Mouse (Mus musculus) embryo, embryonic 11 days (tissue): ENCODE measurements around the gene Ddx1.
"Not testable (repeated sequence)": the region's sequence is repeated elsewhere in the genome, so short reads cannot be mapped to it uniquely, and the experiment has no call there.

Experiments used
- DNase-seq: peaks from one replicate; pipeline ENCODE4 v3.0.0-alpha.2; 2015

Gene Ddx1

DNA sequence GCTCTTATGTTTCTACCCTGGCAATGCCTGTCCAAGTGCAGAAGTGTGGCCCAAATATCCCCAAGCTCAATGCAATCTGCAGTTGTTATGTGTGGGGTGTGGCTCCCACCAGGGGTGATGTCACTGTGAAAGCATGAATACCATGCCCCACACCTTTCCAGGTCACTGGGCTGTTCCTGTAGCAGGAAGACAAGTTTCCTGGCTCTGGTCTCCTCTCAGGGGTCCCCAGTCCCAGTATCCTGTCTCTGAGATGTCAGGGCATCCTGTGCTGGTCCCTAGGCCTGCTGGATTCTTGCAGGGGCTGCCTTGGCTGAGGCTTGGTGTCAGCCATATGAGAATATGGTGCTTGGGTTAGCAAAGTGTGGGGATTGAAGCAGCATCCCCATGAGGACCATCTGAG lies 46.7 kb downstream of the Ddx1 start:
- no peak for DNase-seq

DNA sequence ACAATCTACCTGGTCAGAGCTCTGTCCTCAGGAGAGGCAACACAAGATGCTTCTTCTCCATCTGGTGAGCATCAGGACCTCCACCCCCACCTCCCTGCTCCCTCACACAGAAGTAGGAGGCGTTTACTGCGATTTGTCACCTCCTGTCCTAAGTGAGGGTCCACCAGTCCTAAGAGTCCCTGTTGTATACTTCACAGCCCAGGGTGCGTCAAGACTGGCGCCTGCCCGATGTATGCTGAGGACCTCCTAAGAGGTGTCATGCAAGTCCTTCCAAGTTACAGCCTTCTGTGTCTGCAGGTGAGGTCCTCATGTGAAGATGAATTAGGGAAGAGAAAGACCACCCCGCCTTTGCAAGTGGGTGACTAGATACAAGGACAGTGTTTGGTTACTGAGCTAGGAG lies 48.4 kb downstream of the Ddx1 start:
- no peak for DNase-seq

- no peak for DNase-seq
Measured at GRCm38 (mm10) chr12:13199338-13200301, 49.4 kb downstream of the Ddx1 start.

- no peak for DNase-seq
Measured at GRCm38 (mm10) chr12:13198157-13198556, 50.9 kb downstream of the Ddx1 start.

DNA sequence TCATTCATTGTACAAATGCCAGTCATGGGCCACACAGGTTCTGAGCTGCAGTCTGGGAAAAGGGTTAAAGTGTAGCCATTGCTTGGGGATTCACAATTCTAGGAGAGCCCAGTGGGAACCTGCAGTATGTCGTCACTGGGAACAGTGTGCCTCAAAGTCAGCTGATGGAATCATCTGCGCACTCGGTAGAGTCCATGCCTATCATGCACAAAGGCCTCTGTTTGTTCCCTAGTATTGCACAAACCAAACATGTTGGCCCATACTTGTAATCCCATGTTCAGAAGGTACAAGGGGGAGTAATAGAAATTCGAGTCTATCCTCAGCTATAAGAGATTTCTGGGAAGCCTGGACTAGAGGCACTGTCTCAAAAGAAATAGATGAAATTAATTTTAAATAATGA lies 52.9 kb downstream of the Ddx1 start:
- DNase-seq, result no peak

GRCm38 (mm10) chr12:13195506-13195905 lies 53.5 kb downstream of the Ddx1 start:
- no peak for DNase-seq

- DNase-seq, result peak; percentile 43
Measured at GRCm38 (mm10) chr12:13188059-13188700, 60.8 kb downstream of the Ddx1 start.

- no peak for DNase-seq
Measured at GRCm38 (mm10) chr12:13186209-13186608, 62.8 kb downstream of the Ddx1 start.

DNA sequence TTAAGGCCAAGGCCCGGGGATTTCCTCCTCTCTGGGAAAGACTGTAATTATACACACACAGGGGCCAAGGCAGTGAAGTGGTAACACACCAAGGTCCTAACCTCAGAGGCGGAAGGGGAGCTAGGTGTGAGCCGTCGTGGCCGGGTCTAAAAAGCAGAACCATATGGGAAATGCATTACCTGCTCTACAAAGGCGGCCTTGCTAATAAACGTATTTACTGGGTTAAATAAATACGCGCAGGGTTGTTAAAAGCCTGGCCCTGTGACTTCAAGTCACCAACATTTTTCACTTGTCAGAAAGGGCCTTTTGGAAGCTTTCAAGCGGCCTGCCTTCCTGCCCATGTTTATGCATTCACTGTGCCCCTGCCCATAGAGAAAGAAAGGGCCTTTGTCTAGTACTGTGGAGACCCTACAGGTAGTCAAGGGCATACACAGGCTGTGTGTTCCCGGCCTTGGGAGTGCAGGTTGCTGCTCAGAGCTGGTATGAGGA lies 64.1 kb downstream of the Ddx1 start:
- peak; percentile 75 for DNase-seq

GRCm38 (mm10) chr12:13184136-13184535 lies 64.9 kb downstream of the Ddx1 start:
- not testable (repeated sequence) for DNase-seq

- no peak for DNase-seq
Measured at GRCm38 (mm10) chr12:13182220-13182619, 66.8 kb downstream of the Ddx1 start.

- no peak for DNase-seq
Measured at GRCm38 (mm10) chr12:13181721-13182120, 67.3 kb downstream of the Ddx1 start.

GRCm38 (mm10) chr12:13180715-13181335 lies 68.2 kb downstream of the Ddx1 start:
- peak; percentile 69 for DNase-seq

DNA sequence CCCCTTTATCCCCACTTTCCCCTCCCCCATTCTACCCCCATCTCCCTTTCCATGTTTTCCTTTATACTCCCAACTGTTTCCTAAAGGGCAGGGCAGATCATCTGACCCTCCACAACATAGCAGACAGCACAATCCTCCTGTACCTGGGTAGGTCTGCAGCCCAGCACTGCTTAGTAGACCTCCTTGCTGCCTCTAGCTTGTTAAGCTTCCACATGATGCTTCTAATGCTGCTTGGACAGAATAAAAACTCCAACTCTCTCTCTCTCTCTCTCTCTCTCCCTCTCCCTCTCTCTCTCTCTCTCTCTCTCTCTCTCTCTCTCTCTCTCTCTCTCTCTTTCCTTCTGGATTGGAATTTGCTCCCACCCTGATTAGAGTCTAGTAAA lies 68.7 kb downstream of the Ddx1 start:
- DNase-seq, result no peak

DNA sequence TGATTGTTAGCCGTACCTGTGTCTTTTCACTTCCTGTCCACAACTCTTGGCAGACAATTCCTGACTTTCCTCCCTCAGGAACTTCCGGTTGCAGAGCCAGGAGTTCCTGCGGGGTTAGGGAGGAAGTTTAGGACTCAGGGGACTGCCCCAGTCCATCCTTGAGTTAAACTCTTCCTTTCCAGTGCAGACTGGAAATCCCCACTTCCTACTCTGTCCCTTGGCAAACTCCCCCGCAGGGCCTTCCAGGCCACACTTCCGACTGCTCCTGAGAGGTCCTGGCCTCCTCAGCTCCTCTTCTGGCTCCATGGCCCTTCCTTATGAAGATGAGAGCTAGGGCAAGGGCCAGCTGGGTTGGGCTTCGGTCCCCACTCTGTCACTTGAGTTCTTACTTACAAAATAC lies 71.4 kb downstream of the Ddx1 start:
- DNase-seq, result no peak

- DNase-seq, result no peak
Measured at GRCm38 (mm10) chr12:13176927-13177326, 72.1 kb downstream of the Ddx1 start.

GRCm38 (mm10) chr12:13176136-13176535 lies 72.9 kb downstream of the Ddx1 start:
- DNase-seq, result peak; percentile 57

- DNase-seq, result no peak
Measured at GRCm38 (mm10) chr12:13174022-13174421, 75.0 kb downstream of the Ddx1 start.

DNA sequence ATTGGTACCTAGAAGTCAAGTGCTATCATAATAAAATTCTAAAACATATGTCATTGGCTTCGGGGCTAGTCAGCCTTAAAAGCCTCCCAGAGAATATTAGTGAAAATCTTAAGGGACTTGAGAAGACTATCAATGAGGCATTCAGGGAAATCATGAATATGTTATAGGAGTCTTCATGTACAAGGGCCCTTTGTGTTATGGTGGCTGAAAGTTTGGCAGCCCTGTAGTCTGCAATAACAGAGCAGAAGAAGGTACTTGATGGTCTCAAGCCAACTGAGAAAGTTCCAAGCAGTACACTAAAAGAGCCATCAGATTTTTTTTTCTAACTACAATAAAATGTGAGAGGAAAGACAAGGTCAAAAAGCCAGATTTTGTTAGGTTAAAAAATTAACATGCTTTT lies 80.9 kb downstream of the Ddx1 start:
- DNase-seq, result no peak

GRCm38 (mm10) chr12:13167116-13167515 lies 81.9 kb downstream of the Ddx1 start:
- DNase-seq, result no peak
